Mouse (Mus musculus) lung, postnatal 0 days (tissue): ENCODE measurements around the gene Olfr54.

ENCODE experiments used
- CTCF ChIP-seq: IDR thresholded peaks from 2 replicates; pipeline ENCODE4 v1.5.1; 2016; ENCODE audit warnings: antibody characterized with exemption, mild to moderate bottlenecking
- EP300 ChIP-seq: IDR thresholded peaks from 2 replicates; pipeline ENCODE4 v1.6.1; 2016; ENCODE audit warnings: antibody characterized with exemption, mild to moderate bottlenecking, control low read depth

DNA sequence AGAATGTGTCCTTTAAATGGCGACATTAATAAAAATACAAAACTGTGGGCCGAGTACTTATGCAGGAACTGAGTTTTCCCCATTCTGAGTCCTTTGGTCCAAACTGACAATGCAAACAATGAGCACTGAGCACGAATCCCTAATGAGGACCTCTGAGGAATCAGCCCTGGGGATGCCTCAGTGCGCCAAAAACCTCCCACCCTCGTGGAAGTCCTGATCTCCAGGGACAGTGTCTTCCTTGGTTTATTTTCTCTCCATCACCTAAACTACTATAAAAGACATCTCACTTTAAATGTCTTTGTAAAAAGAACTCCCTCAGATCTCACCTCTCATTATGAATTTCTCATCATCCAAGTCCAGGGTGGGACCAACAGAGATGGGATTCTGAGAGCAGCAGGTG is 32.4 kb upstream of the Olfr54 start, which contains the start of gene Olfr1377:
- TF ChIP-seq EP300, result no peak
- TF ChIP-seq CTCF, result no peak
